Mouse (Mus musculus): Measurements from ENCODE around the gene Dedd.

- TF ChIP-seq POLR2A (IDR thresholded peaks at IDR 0.05; ENCODE audit: low read depth, low read length): no peak
- no peak for TF ChIP-seq CTCF (IDR thresholded peaks at IDR 0.05; ENCODE audit: extremely low read depth, insufficient read length, insufficient replicate concordance, low read depth, low read length)
Measured at GRCm38 (mm10) chr1:171385171-171385570, 56.2 kb downstream of the Dedd start.
